Mouse (Mus musculus): ENCODE measurements around the gene Gm5134. TPM values are rescaled to one million over a fixed set of nuclear protein-coding genes. Genes with fewer than 3 reads are reported as not detected.
"Not testable (repeated sequence)": the region's sequence is repeated elsewhere in the genome, so short reads cannot be mapped to it uniquely, and the experiment has no call there.

Gm5134 gene
- polyA plus RNA-seq, 1 experiment from 2014 or later: not detected

DNA sequence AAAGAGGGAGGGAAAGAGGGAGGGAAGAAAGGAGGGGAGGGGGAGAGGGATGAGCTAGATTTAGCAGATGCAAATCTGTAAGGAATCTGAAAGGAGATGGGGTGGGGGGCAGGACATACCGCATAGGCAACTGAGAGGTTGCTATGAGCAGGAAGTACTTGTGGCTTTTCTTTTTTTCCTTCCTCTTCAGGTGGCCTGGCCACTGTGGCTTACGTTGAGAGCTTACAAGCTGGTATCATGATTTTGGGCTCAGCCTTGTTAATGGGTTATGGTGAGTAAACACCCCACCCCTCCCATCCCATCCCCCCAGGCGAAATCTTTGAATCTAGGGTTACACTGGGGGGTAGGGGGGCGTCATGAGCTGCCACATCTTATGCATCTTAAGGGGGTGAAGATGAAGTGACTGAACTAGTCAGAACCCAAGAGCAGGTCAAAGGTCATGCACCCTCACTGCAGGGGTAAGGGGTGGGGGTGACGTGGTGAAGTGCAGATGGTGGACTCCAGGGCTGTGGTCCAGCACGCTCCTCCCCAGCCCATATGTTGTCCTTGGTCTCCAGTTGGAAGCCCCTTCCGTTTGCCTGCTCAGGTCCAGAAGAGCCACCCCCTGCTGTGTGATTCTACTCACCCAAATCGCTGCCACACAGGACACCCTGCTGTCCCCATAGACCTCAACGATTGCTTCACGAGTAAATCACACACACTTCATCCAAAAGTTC, 24.0 kb downstream of the Gm5134 start:
- Histone ChIP-seq H3K4me2 (replicated peaks; ENCODE audit: low read depth, low read length) (no peak overlapping the region), H3K9ac (replicated peaks; ENCODE audit: low read depth) (no peak overlapping the region), H3K36me3 (ENCODE audit: insufficient read depth, low read length) (no peaks in the 10 kb centered on the region), H3K9me3 (ENCODE audit: low read length) (no peaks in the 10 kb centered on the region), H3K27me3 (replicated peaks; ENCODE audit: insufficient read depth, low read length) (no peaks in the 10 kb centered on the region), H3K4me1 (ENCODE audit: insufficient read depth, low read depth, low read length) (no peaks in the 10 kb centered on the region), H3K4me3 (ENCODE audit: low read depth, low read length) (no peak overlapping the region), H3K27ac (ENCODE audit: low read length) (no peak overlapping the region)
- peak; percentile 78 for ATAC-seq
- TF ChIP-seq EP300 (IDR thresholded peaks at IDR 0.05) (no peak), CTCF (IDR thresholded peaks at IDR 0.05) (no peak)
- peak; percentile 74 for DNase-seq (ENCODE audit: low spot score)
- WGBS: 35% methylated on average over 10 of the region's 10 CpGs

- no peaks in the 10 kb centered on the region for H3K27me3 ChIP-seq (replicated peaks; ENCODE audit: insufficient read depth, low read length)
- H3K36me3 ChIP-seq (ENCODE audit: insufficient read depth, low read length): no peaks in the 10 kb centered on the region
- no peak overlapping the region for H3K9ac ChIP-seq (replicated peaks; ENCODE audit: low read depth)
- DNase-seq (ENCODE audit: low spot score): no peak
- 61% methylated on average over 5 of the region's 5 CpGs for WGBS
- no peak overlapping the region for H3K4me3 ChIP-seq (ENCODE audit: low read depth, low read length)
- H3K9me3 ChIP-seq (ENCODE audit: low read length): no peaks in the 10 kb centered on the region
- H3K4me2 ChIP-seq (replicated peaks; ENCODE audit: low read depth, low read length): no peak overlapping the region
- H3K27ac ChIP-seq (ENCODE audit: low read length): no peak overlapping the region
- TF ChIP-seq CTCF (IDR thresholded peaks at IDR 0.05) (no peak), EP300 (IDR thresholded peaks at IDR 0.05) (no peak)
- no peak for ATAC-seq
- no peaks in the 10 kb centered on the region for H3K4me1 ChIP-seq (ENCODE audit: insufficient read depth, low read depth, low read length)
These were observed 24.5 kb downstream of the Gm5134 start for GRCm38 (mm10) chr10:75978835-75979157.

GRCm38 (mm10) chr10:75979432-75979831, 25.1 kb downstream of the Gm5134 start:
- ATAC-seq: no peak
- H3K4me2 ChIP-seq (replicated peaks; ENCODE audit: low read depth, low read length): no peak overlapping the region
- H3K27ac ChIP-seq (ENCODE audit: low read length): no peak overlapping the region
- H3K4me3 ChIP-seq (ENCODE audit: low read depth, low read length): no peak overlapping the region
- DNase-seq (ENCODE audit: low spot score): no peak
- H3K27me3 ChIP-seq (replicated peaks; ENCODE audit: insufficient read depth, low read length): no peaks in the 10 kb centered on the region
- no peak overlapping the region for H3K9ac ChIP-seq (replicated peaks; ENCODE audit: low read depth)
- no peaks in the 10 kb centered on the region for H3K4me1 ChIP-seq (ENCODE audit: insufficient read depth, low read depth, low read length)
- no peak for TF ChIP-seq CTCF (IDR thresholded peaks at IDR 0.05)
- no peak for TF ChIP-seq EP300 (IDR thresholded peaks at IDR 0.05)
- WGBS: 82% methylated on average over 3 of the region's 3 CpGs
- no peaks in the 10 kb centered on the region for H3K9me3 ChIP-seq (ENCODE audit: low read length)
- H3K36me3 ChIP-seq (ENCODE audit: insufficient read depth, low read length): no peaks in the 10 kb centered on the region

GRCm38 (mm10) chr10:75990430-75991042, 36.2 kb downstream of the Gm5134 start:
- H3K4me3 ChIP-seq (ENCODE audit: low read depth, low read length): no peak overlapping the region
- 75% methylated on average over 4 of the region's 4 CpGs for WGBS
- TF ChIP-seq CTCF (IDR thresholded peaks at IDR 0.05) (no peak), EP300 (IDR thresholded peaks at IDR 0.05) (no peak)
- H3K36me3 ChIP-seq (ENCODE audit: insufficient read depth, low read length): no peaks in the 10 kb centered on the region
- no peak overlapping the region for H3K27ac ChIP-seq (ENCODE audit: low read length)
- H3K27me3 ChIP-seq (replicated peaks; ENCODE audit: insufficient read depth, low read length): no peaks in the 10 kb centered on the region
- H3K4me1 ChIP-seq (ENCODE audit: insufficient read depth, low read depth, low read length): no peaks in the 10 kb centered on the region
- H3K9me3 ChIP-seq (ENCODE audit: low read length): no peaks in the 10 kb centered on the region
- no peak overlapping the region for H3K9ac ChIP-seq (replicated peaks; ENCODE audit: low read depth)
- DNase-seq (ENCODE audit: low spot score) (no peak), ATAC-seq (no peak)
- no peak overlapping the region for H3K4me2 ChIP-seq (replicated peaks; ENCODE audit: low read depth, low read length)

DNA sequence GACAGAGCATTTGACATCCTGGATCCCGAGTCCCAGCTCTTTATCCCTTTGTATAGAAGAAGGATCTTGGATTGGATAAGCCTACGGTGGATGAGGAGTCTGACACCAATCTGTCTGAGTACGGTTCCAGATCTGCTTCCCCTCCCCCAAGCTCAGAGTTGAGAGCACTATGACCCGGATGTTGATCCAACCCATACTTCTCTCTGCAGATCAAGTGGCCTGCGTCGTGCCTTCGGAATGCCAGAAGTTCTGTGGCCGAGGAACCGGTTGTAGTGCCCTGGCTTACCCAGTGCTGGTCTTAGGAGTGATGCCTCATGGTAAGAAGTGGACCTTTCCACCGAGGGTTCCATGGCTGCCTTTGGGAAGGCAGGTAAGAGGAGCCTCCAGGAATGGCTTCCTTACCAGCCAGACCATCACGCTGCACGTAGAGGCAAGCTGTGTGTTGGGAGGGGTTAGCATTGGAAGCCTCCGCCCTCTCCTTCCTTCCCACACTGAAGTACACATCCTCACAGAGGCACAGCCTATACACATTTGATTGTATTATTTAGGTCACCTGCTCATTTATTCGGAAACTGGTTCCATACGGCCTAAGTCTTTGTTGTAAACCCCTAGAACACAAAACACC, 39.4 kb downstream of the Gm5134 start:
- Histone ChIP-seq H3K9me3 (ENCODE audit: low read length) (no peaks in the 10 kb centered on the region), H3K27me3 (replicated peaks; ENCODE audit: insufficient read depth, low read length) (no peaks in the 10 kb centered on the region), H3K4me2 (replicated peaks; ENCODE audit: low read depth, low read length) (no peak overlapping the region), H3K4me3 (ENCODE audit: low read depth, low read length) (no peak overlapping the region), H3K36me3 (ENCODE audit: insufficient read depth, low read length) (no peaks in the 10 kb centered on the region), H3K4me1 (ENCODE audit: insufficient read depth, low read depth, low read length) (no peaks in the 10 kb centered on the region), H3K27ac (ENCODE audit: low read length) (no peak overlapping the region), H3K9ac (replicated peaks; ENCODE audit: low read depth) (no peak overlapping the region)
- WGBS: 61% methylated on average over 15 of the region's 15 CpGs
- ATAC-seq: peak; percentile 53
- TF ChIP-seq CTCF (IDR thresholded peaks at IDR 0.05) (no peak), EP300 (IDR thresholded peaks at IDR 0.05) (no peak)
- peak; percentile 41 for DNase-seq (ENCODE audit: low spot score)

DNA sequence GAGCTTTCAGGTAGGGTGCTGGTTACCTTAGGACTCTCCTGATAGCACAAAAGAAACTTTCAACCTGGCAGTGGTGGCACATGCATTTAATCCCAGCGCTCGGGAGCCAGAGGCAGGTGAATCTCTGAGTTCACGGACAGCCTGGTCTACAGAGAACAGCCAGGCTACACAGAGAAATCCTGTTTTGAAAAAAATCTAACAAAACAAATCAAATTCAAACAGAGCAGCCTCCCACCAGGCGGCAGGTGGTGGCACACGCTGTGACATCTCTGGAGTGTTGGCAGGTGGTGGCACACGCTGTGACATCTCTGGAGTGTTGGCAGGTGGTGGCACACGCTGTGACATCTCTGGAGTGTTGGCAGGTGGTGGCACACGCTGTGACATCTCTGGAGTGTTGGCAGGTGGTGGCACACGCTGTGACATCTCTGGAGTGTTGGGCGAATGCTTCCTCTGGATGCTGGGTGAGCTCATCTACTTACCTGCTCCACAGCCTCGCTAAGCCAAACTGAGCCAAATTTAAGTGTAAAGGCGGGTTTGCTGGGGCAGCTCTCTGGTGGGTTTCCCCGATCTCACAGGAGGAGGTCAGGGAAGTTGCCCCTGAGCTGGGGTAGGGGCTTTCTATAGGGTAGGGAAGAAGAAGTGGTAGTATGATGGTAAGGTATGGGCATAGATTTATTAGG, 40.4 kb downstream of the Gm5134 start:
- H3K4me3 ChIP-seq (ENCODE audit: low read depth, low read length); H3K9me3 ChIP-seq (ENCODE audit: low read length); H3K4me2 ChIP-seq (replicated peaks; ENCODE audit: low read depth, low read length); DNase-seq (ENCODE audit: low spot score); ATAC-seq; H3K36me3 ChIP-seq (ENCODE audit: insufficient read depth, low read length); H3K27ac ChIP-seq (ENCODE audit: low read length); H3K4me1 ChIP-seq (ENCODE audit: insufficient read depth, low read depth, low read length); H3K27me3 ChIP-seq (replicated peaks; ENCODE audit: insufficient read depth, low read length); H3K9ac ChIP-seq (replicated peaks; ENCODE audit: low read depth): not testable (repeated sequence)
- WGBS: 77% methylated on average over 11 of the region's 13 CpGs

Data from lung, postnatal 0 days (tissue).